11 mouse cellular contexts compared by ENCODE assay signal in genomic region chr2:150839686-150840471, GRCm38 (mm10). TPM values are rescaled to one million over a fixed set of nuclear protein-coding genes. Genes with fewer than 3 reads are reported as not detected.
DNase-seq lines count a peak whose midpoint lies in the region; ATAC-seq and TF ChIP-seq lines count a peak whose summit lies in the region.
"Had no signal": no experiment of that assay in that cellular context is flagged by ENCODE, and none has a peak within 500 bp of the region (broad histone marks: within the 10 kb centered on the region; RNA-seq: fewer than 3 reads in every experiment).

No protein-coding gene starts in this region.

- H3K4me2 ChIP-seq in midbrain, embryonic 16.5 days (ENCODE audit: low read length) = no peak overlapping the region

- no peaks in the 10 kb centered on the region for H3K27me3 ChIP-seq in midbrain, embryonic 16.5 days (ENCODE audit: control insufficient read depth, insufficient read depth, low read depth, low read length)

- TF ChIP-seq POLR2A in bone marrow macrophage, adult 2 months (IDR thresholded peaks at IDR 0.05; ENCODE audit: borderline replicate concordance, low read depth, low read length) = no peak

- no peak for ATAC-seq in megakaryocyte-erythroid progenitor cell, adult 5-6 weeks (replicated peaks; ENCODE audit: low FRiP score, low TSS enrichment, poor library complexity, severe bottlenecking)
- no peak for ATAC-seq in midbrain, embryonic 16.5 days

- H3K27ac ChIP-seq in bone marrow macrophage, adult 2 months (ENCODE audit: insufficient read depth, low read depth, low read length) = peak overlapping the region; percentile 99
- no peak overlapping the region for H3K27ac ChIP-seq in midbrain, embryonic 16.5 days (ENCODE audit: low read length)
- H3K27ac ChIP-seq: hindbrain, embryonic 10.5 days; midbrain, embryonic 10.5 days had no signal

- WGBS in midbrain, embryonic 16.5 days = 89% methylated on average over 12 of the region's 12 CpGs

- H3K36me3 ChIP-seq in midbrain, embryonic 16.5 days (ENCODE audit: control insufficient read depth, insufficient read depth, low read length) = peaks cover 6% of the 10 kb centered on the region; the same call in 1 of the 2 replicates

- DNase-seq in heart, adult 11 months = peak; percentile 98
- no peak for DNase-seq in heart, adult 8-10 months (ENCODE audit: low spot score)
- DNase-seq in right cerebral cortex, postnatal 10 days (ENCODE audit: low spot score in 2 of 2) = peak; percentile 49 to 61
- no peak for DNase-seq in right cerebral cortex, postnatal 25 days
- DNase-seq in telencephalon, adult 2 months (ENCODE audit: low read depth, low spot score) = peak; percentile 61
- DNase-seq: right cerebral cortex, postnatal 14 days had no signal

- TF ChIP-seq CTCF in bone marrow macrophage, adult 2 months (IDR thresholded peaks at IDR 0.05; ENCODE audit: low read depth, low read length) = no peak

- no peak overlapping the region for H3K9ac ChIP-seq in midbrain, embryonic 16.5 days (ENCODE audit: low read depth, low read length)

- H3K4me3 ChIP-seq in bone marrow macrophage, adult 2 months (ENCODE audit: insufficient read depth, low read length) = peak overlapping the region; percentile 15; the same call in 1 of the 2 replicates
- H3K4me3 ChIP-seq in midbrain, embryonic 16.5 days (ENCODE audit: low read depth, low read length) = no peak overlapping the region
- H3K4me3 ChIP-seq: hindbrain, embryonic 10.5 days; midbrain, embryonic 10.5 days had no signal

- peaks cover 70% of the 10 kb centered on the region for H3K4me1 ChIP-seq in bone marrow macrophage, adult 2 months (ENCODE audit: control insufficient read depth, insufficient read depth, low read length)
- H3K4me1 ChIP-seq in midbrain, embryonic 16.5 days (ENCODE audit: control insufficient read depth, insufficient read depth, low read length) = no peaks in the 10 kb centered on the region
- H3K4me1 ChIP-seq: hindbrain, embryonic 10.5 days; midbrain, embryonic 10.5 days had no signal

- no peaks in the 10 kb centered on the region for H3K9me3 ChIP-seq in midbrain, embryonic 16.5 days (replicated peaks; ENCODE audit: control insufficient read depth, low read length, poor library complexity, severe bottlenecking)
- H3K9me3 ChIP-seq: hindbrain, embryonic 10.5 days; midbrain, embryonic 10.5 days had no signal

RNA-seq across cellular contexts. Expression of gene Pygb, which starts 53.3 kb away (rescaled TPM):
- total RNA-seq in heart, adult 8-10 months (2022) = 100 to 1,000 TPM; 547 to 617 (median 604) TPM
- 24.3 and 33.9 TPM in 2 replicates for polyA plus RNA-seq in bone marrow macrophage, adult 2 months (2012; ENCODE audit: insufficient read depth, insufficient read length, missing spikeins)
- total RNA-seq in megakaryocyte-erythroid progenitor cell, adult 5-6 weeks (2014; fragmentation: Nextera tagmentation) = 14.1 and 16.1 TPM in 2 replicates
- 11.7 and 13.0 TPM in 2 replicates for total RNA-seq in megakaryocyte-erythroid progenitor cell, adult 5-6 weeks (2017)
- 108 and 133 TPM in 2 replicates for polyA plus RNA-seq in midbrain, embryonic 16.5 days (2015; fragmentation: Nextera tagmentation; extraction: Ambion mirVana)

Comparison
In these comparisons a context has a peak if more than half of its experiments do, and no peak if none do; other contexts are left out.
1. DNase-seq: peak in heart, adult 11 months (single experiment), right cerebral cortex, postnatal 10 days (2 of 2) and telencephalon, adult 2 months (single experiment); none in heart, adult 8-10 months (single experiment) and right cerebral cortex, postnatal 25 days (single experiment).
2. RNA of gene Pygb, which starts 53.3 kb away (total RNA-seq): 547 to 617 TPM in heart, adult 8-10 months; 11.7 to 16.1 TPM in megakaryocyte-erythroid progenitor cell, adult 5-6 weeks; every median in the first group is over 10 times any median in the second.